Mouse (Mus musculus) T-cell, adult 66 days (primary cell): ENCODE results near the gene Sds. TPM values are rescaled to one million over a fixed set of nuclear protein-coding genes. Genes with fewer than 3 reads are reported as not detected.

Experiments used
- total RNA-seq, 2 experiments: library from RNA; stranded (reverse); gene quantifications; 3 replicates in 1 of 2; 4 replicates in 1 of 2; pipeline ENCODE4 v1.2.4; 2023

Gene Sds
- not detected for total RNA-seq

GRCm38 (mm10) chr5:120476296-120476695 is at the start of gene Sds:
Gene Sds (plus strand): TSS chr5:120476526.

DNA sequence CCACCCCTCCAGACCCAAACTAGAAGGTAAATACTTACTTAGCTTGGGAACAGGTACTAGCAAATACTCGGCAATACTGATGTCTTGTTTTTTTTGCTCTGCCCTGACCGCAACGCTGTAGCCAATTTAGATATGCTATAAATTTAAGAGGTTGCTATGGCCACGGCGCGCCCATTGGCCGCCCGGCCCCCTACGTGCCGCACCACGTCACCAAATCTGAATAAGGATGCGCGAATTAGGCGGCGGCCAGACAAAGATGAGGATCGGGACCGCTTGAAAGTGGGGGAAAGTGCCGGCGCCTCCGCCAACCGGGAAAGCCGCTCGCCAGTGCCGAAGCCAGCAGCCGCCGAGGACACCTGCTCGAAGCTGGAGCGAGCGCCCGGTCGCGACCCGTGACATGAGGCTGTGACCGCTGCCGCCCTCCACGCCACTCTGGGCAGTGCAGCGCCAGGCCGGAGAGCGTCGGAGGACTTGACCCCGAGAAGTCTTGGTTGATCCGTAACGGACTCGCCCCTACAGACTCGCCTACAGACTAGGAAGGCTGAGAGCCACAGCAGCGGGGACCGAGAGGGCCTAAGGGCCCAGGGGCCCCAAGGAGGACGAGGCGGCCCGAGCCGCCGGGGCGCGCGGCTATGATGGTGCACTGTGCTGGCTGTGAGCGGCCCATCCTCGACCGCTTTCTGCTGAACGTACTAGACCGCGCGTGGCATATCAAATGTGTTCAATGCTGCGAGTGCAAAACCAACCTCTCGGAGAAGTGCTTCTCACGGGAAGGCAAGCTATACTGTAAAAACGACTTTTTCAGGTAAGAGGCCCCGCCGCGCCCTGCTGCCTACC is 44.5 kb upstream of the Sds start, which contains the start of gene Lhx5:
TSS of gene Lhx5 (plus strand) at position 51 of the 837 bp plus-strand sequence.

DNA sequence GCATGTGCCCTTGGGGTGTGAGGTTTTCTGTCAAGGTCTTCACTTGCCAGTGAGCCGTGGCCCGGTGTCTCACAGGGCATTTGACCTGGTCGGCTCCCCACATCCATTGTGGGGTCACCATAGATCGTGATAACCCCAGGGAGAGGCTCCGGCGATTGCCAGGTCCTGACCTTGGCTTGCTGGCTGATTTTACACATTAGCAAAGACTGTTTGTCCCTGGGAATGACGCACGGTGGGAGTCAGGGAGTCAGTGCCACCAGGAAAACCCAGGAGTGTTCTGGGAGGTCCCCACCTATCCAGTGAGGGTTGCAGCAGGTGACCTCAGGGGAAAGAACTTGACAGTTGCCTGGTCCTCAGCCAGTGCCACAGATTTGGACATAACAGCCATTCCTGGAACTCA is 3.6 kb upstream of the Sds start, which contains the start of gene Sdsl:
TSS of gene Sdsl (minus strand) at position 41 of the 400 bp plus-strand sequence.

DNA sequence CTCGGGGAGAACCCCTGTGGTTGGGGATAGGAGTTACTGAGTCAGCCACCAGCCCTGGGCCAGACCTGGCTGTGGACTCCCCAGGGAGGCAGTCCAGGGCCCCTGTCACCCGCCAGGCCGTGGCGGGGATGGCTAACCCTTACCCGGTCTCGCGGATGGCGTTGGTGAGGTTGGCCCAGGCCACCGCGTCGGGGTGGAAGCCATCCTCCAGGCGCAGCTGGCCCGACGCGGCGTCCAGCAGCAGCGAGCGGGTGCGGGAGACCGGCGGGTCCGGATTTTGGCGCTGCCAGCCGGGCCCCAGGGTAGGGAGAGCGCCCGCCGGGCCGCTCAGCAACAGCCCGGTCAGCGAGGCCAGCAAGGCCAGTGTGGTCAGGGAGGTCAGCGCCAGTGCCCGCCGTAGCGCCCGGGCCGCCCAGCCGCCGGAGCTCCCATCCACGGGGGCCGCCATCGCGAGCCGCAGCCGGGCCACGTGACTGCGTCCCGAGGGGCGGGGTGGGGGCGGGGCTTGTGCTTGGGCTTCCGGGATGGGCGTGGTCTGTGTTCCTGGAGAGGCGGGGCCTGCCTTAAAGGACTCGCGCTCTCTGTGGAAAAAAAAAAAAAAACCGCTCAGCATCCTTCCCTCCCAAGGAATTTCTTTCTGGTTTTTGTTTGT is 26.9 kb downstream of the Sds start, which contains the start of gene Plbd2:
TSS of gene Plbd2 (minus strand) at position 482 of the 652 bp plus-strand sequence.

DNA sequence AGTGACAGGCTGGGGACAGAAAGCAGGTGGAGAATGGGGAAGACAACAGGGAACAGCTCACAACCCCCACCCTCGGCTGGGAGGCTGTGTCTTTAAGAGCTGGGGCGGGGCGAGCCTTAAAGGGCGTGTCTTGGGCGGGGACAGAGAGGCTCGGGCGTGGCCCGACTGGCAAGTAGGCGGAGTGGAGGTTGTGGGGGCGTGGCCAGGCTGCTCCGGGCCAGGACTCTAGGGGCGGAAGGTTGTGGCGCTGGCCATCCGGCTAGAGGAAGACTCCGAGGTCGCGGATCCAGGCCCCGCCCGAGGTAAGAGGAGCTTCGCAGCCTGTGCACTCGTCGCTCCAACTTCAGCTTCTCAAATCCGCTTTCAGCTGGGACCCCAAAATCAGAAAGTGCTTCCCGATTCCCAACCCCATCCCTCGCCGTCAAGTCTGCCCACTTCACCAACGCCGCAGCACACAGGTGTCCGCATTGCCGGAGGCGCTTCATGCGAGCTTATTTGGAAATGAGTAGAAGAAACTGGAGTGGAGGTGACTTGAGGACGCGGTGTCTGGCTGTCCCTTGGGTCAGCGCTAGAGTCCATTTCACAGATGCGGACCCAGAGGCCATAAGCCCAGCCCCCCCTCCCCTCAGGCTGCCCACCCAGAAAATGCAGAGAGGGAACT is 34.8 kb downstream of the Sds start, which contains the start of gene Slc8b1:
TSS of gene Slc8b1 (plus strand) at position 187 of the 661 bp plus-strand sequence.

Other genes with a start within 250 kb of the Sds start
- gene Lhx5, start 44.8 kb upstream of the Sds start, total RNA-seq, result not detected
- gene Sdsl, start 3.7 kb upstream of the Sds start, total RNA-seq, result 1 to 10 TPM in 1 of 2 experiments, not detected in 1; 1.7 TPM
- gene Plbd2, start 27.1 kb downstream of the Sds start, total RNA-seq, result 10 to 100 TPM; 18.1 to 23.8 TPM
- gene Slc8b1, start 34.6 kb downstream of the Sds start, total RNA-seq, result 10 to 100 TPM in 1 of 2 experiments, 1 to 10 TPM in 1; 6.4 to 15.8 TPM
- gene Tpcn1, start 112.1 kb downstream of the Sds start, total RNA-seq, result 10 to 100 TPM; 57.7 to 59.8 TPM
- 1 to 10 TPM; 1.0 to 1.9 TPM for gene Iqcd, start 112.5 kb downstream of the Sds start, total RNA-seq
- 1 to 10 TPM; 5.4 to 8.3 TPM for gene Rita1, start 136.1 kb downstream of the Sds start, total RNA-seq
- gene Ddx54, start 136.2 kb downstream of the Sds start, total RNA-seq, result 100 to 1,000 TPM; 114 to 120 TPM
- gene Cfap73, start 157.7 kb downstream of the Sds start, total RNA-seq, result not detected
- gene Rasal1, start 172.3 kb downstream of the Sds start, total RNA-seq, result 10 to 100 TPM; 18.9 to 25.5 TPM
- gene Dtx1, start 235.4 kb downstream of the Sds start, total RNA-seq, result 100 to 1,000 TPM; 257 to 297 TPM